Mouse (Mus musculus) cerebellum, adult 9-11 months (tissue): ENCODE measurements around the gene Lrmda.

Source experiments
- DNase-seq: peaks from one replicate; pipeline ENCODE4 v3.0.0; 2022

Gene Lrmda

GRCm38 (mm10) chr14:21993251-21994060 lies 26.1 kb upstream of the Lrmda start:
- DNase-seq = no peak

DNA sequence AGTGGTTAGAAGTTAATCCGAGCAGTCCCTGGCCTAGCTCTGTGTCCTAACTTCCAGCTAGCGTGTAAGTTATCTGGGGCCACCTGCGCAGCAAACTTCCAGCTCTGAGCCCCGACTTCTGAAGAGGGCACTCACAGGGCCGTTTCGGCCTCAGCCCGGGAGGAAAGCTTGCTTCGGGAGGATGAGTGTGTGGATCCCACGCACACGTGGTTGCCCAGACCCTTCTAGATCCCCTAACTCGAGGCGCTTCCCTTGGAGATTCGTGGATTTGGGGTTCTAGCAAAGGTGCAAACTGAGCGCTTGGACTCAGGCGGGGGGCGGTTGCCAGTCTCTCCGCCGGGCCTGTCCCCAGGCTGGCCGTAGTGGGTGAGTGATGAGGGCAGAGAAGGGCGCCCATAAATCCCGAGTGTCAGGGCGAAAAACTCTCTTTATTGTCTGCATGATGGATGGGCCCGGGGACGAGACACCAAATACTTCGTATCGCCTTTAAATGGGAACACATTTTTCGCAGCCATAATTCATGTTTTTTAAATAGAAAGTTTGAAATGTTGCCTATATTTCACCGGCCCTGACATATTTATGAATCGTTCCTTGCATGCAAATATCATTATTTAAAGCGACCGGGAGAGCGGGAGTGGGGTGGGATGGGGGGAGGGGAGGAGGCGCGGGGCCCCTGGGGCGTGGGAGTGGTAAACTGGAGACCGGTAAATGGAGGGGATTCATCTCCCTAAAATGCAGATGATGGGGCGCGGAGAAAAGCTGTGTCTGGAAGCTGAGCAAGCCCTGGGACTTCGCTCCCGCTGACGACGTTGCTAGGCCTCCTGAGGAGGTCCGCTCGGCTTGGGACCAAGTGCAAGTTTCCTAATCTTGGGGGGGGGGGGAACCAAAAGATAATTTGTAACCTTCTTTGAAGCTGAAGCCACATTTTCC lies 25.2 kb upstream of the Lrmda start:
- DNase-seq = no peak

DNA sequence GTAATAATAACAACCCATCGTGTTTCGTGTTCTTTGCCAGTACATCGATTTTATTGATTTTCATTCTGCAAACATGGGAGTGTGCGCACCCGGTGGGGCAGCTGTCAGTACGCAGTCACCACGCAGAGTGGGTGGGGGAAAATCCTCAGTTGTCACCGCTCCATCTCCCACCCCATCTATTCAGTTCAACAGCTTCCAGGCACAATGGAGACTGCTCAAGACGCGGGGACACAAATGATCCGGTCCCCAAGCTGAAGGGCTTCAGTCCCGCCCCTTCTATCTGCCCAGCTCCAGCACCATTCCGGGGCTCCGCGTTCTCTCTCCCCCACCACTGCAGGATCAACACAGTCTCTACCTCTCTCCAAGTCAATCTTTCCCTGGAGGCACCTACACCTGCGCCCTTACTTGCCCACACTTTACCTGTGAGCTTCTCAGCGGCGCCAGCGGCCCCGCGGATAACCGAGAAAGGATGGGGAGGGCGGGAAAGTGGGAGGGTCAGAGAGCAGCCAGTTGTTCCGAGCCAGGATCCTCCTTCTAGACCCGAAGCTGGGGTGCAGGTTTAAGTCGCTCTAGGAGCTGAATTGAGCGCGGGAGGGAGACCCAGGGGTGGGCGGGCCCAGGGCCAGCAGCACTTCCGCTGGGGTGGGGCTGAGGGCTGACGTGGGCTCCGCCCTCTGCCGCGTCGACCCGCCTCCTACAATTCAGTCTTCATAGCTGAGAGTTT lies 24.3 kb upstream of the Lrmda start:
- DNase-seq = no peak

DNA sequence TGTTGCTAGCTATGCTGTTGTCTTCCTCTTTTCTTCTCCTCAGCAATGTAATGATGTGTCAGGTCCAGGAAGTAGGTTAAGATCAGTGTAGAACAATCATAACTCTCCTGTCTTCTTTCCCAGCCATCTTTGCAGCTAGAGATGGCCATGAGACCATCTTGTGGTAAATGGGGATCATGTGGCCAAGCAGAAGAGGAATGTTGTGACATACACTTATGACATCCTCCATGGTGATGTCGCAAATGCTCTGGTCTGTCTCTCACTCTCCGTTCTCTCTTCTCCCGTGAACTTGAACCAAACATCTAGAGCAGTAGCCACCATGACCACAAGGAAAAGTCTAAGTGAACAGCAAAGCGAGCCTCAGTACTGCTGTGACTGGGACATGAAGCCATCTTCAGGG lies 19.9 kb upstream of the Lrmda start:
- no peak for DNase-seq

DNA sequence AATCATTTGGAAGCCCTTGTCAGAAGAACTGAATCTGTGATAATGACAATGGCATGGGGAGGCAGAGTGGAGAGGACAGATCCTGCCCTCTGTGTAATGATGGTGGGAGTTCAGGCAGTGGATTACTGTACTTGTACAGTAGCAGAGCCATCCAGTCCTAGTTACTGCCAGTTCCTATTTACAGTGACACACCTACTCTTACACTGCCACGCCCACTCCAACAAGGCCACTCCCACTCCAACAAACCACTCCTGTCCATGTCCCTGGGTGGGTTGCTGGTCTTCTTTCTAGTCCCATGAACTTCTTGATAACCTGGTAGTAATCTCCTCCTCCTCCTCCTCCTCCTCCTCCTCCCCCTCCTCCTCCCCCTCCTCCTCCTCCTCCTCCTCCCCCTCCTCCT lies 16.3 kb upstream of the Lrmda start:
- DNase-seq = no peak

- no peak for DNase-seq
Observed at GRCm38 (mm10) chr14:22003631-22004030, 15.9 kb upstream of the Lrmda start.

GRCm38 (mm10) chr14:22004943-22005342 lies 14.6 kb upstream of the Lrmda start:
- no peak for DNase-seq

- no peak for DNase-seq
Observed at GRCm38 (mm10) chr14:22007006-22007405, 12.5 kb upstream of the Lrmda start.

DNA sequence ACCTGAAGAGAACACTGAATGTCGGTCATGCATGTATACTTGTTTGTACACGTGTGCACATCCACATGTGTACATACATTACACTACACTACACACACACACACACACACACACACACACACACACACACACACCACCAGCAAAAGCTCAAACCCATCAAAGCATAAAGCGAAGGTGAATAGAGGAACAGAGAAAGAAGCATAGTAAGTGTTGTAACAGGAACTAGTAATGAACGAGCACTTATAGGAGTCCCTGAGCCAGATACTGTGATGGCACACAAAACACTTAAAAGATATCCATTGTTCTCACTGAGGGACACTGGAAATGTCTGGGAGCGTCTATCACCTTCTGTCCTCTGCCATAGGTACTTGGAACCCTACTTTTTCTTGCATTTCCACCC lies 5.2 kb upstream of the Lrmda start:
- no peak for DNase-seq

- no peak for DNase-seq
Observed at GRCm38 (mm10) chr14:22014781-22015180, 4.7 kb upstream of the Lrmda start.

DNA sequence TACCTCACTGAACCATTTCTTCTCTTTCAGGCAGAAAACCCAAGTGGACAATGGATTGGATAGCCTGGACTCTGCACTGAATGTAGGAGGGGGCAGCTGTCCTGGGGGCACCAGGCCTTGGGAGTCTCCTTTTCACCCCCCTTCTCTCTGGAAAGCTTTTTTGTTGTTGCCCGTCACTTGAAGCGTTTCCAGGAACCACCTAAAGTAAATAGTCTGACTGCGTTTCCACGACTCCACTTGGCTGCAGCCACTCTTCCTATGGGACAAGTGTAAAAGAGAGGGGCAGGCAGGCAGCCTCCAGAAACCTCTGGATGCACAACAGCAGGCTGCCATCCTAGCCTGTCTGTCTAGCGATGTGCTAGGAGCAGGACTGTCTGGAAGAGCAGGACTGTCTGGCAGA lies 2.5 kb upstream of the Lrmda start:
- DNase-seq = no peak

GRCm38 (mm10) chr14:22019949-22020845 lies 685 bp downstream of the Lrmda start:
- DNase-seq = no peak

GRCm38 (mm10) chr14:22020885-22021284 lies 1.4 kb downstream of the Lrmda start:
- DNase-seq = peak; percentile 26

DNA sequence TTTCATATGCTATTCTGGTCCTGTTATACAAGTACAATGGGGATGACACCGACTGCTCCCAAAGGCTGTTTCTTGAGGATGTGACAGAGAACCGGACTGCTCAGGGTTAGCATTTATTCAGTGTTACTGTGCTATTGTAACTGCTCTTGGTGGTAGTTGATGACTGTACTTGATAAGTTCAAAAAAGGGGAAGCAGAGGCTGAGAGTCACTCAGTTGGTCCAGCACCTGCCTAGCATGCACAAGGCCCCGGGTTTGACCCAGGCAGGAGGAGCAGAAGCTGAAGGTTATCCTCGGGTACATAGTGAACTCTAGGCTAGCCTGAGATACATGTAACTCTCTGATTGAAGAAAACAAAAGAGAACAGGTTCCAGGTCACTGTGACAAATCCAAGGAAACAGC lies 4.0 kb downstream of the Lrmda start:
- no peak for DNase-seq

DNA sequence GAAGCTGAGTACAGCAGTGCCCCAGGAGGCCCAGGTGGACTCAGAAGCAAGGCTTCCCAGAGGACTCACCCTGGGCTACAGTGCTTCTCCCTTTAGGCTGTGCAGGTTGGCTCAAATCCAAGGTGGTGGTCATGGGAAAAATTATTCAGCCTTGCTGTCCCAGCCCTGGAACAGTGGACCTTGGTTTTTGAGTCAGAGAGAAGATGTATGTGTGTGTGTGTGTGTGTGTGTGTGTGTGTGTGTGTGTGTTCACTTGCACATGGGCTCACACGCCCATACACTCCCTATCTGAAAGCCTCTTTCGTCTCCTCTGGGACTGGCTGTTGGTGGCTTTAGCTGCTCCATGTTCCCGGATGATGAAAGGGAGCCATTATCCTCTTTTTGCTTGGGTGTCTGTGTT lies 16.4 kb downstream of the Lrmda start:
- no peak for DNase-seq

GRCm38 (mm10) chr14:22036338-22036737 lies 16.8 kb downstream of the Lrmda start:
- no peak for DNase-seq

DNA sequence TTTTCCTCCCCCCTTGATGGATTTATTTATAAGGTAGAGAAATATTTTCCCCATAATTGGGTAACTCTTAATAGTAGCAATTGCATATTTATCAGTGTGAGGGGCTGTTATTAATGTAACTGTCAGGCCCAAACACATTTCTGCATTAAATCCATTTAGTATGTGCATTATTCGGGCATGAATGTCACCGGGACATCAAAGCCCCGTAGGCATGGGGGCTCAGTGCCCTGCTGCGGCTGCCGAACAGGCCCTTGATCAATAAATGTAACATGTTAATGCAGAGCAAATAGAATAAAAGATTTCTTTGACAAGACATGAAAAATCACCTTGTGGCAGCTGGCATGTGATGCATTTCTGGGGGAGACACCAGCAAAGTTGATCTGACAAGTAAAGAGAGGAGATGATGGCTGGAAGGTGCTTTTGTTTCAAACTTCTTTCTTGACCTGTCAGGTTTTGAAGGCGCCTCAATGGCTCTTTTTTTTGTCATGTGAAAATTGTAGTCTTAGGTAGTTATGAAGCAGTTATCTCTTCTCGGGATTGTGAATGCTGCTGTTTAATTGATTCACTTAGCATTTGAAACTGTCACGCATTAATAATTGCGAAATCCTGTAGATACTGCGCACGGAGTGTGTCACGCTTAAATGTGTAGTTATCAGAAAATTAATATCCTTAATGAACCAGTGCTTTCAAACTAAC lies 17.4 kb downstream of the Lrmda start:
- no peak for DNase-seq

GRCm38 (mm10) chr14:22037498-22038131 lies 18.1 kb downstream of the Lrmda start:
- DNase-seq = no peak

DNA sequence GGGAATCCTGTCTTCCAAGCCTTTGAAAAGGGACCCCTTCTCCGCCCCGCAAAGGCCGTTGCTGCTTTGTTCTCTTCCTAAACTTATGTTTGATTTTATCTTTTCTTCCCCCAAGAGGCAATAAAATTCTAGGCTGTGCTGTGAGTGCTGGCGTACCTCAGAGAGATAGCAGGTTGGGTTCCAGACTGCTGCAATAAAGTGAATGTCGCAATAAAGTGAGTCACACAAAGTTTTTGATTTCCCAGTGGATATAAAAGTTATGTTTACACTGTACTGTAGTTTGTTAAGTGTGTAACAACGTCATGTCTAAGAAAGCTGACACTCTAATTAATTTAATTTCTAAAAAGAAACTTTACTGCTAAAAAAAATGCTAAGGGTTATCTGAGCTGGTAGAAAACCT lies 22.6 kb downstream of the Lrmda start:
- DNase-seq = no peak

DNA sequence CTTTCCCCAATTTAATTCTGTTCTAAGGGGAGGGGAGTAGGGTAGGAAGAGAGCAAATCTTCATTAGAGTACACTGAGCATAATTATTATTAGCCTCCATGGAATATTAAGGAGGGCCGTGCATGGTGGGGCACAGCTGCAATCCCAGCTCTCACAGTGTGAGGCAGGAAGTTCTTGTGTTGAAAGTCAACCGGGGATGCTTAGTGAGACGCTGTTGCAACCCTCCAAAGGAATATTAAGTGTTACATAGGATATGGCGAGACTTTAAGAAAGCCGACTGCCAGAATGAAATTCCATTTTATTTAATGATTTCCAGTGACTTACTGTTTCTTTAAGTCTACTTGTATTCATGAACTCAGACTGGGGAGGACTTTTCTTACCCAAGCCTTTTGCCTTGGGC lies 23.9 kb downstream of the Lrmda start:
- DNase-seq = no peak

GRCm38 (mm10) chr14:22046262-22046856 lies 26.8 kb downstream of the Lrmda start:
- no peak for DNase-seq
